Mouse (Mus musculus): ENCODE data around the gene Gm5935.
"Not testable (repeated sequence)": the region's sequence is repeated elsewhere in the genome, so short reads cannot be mapped to it uniquely, and the experiment has no call there.

Gene Gm5935

GRCm38 (mm10) chrX:24775064-24775463, at the start of gene Gm5935:
Gene Gm5935, minus strand, starts transcription at chrX:24775164.
- DNase-seq (ENCODE audit: low spot score in 2 of 2) = not testable (repeated sequence)

Measured in spleen, postnatal 10 days (tissue).